Mouse (Mus musculus) hindbrain, postnatal 0 days (tissue): ENCODE data around the gene Rnf44. TPM values are rescaled to one million over a fixed set of nuclear protein-coding genes. Genes with fewer than 3 reads are reported as not detected.

Experiments used
- ATAC-seq: fragments of 200-750 bp; cut with Nextera tagmentation; 2 replicates; pipeline ENCODE4 v1.8.0; 2017; ENCODE audit warnings: mild to moderate bottlenecking, moderate TSS enrichment, moderate library complexity
- DNase-seq: peaks from one replicate; pipeline ENCODE4 v3.0.0-alpha.2; 2015; ENCODE audit warnings: low spot score
- H3K27ac ChIP-seq: fragments of 300-500 bp; sonication (generic); 2 replicates; pipeline ENCODE4 v1.5.1; 2014; ENCODE audit warnings: mild to moderate bottlenecking
- H3K27me3 ChIP-seq: fragments of 300-500 bp; sonication (generic); 2 replicates; pipeline ENCODE4 v1.6.1; 2014; ENCODE audit warnings: low read length, mixed read lengths; ENCODE audit not compliant: insufficient read depth
- H3K36me3 ChIP-seq: fragments of 300-500 bp; sonication (generic); 2 replicates; pipeline ENCODE4 v1.6.1; 2014; ENCODE audit warnings: low read length, mixed read lengths; ENCODE audit not compliant: insufficient read depth
- H3K4me1 ChIP-seq: fragments of 300-500 bp; sonication (generic); 2 replicates; pipeline ENCODE4 v1.6.1; 2014; ENCODE audit warnings: antibody characterized with exemption, low read length, mixed read lengths; ENCODE audit not compliant: insufficient read depth
- H3K4me2 ChIP-seq: fragments of 300-500 bp; sonication (generic); 2 replicates; pipeline ENCODE4 v1.6.1; 2014; ENCODE audit warnings: low read depth, mild to moderate bottlenecking, low read length, moderate library complexity, mixed read lengths
- H3K4me3 ChIP-seq: fragments of 300-500 bp; sonication (generic); 2 replicates; pipeline ENCODE4 v1.5.1; 2014; ENCODE audit warnings: low read length
- H3K9ac ChIP-seq: fragments of 300-500 bp; sonication (generic); replicated peaks from 2 replicates; pipeline ENCODE4 v1.6.1; 2014; ENCODE audit warnings: mild to moderate bottlenecking, low read length, moderate library complexity, mixed read lengths
- H3K9me3 ChIP-seq: fragments of 300-500 bp; sonication (generic); 2 replicates; pipeline ENCODE4 v1.6.1; 2016; ENCODE audit warnings: low read length, mixed read lengths
- CTCF ChIP-seq: IDR thresholded peaks from 2 replicates; pipeline ENCODE4 v1.5.1; 2016; ENCODE audit warnings: antibody characterized with exemption, control low read depth, low read depth
- WGBS: fragments of 180-500 bp; shearing (Covaris S2); extraction: QIAGEN DNeasy Blood & Tissue Kit; methylation state at CpG from one replicate; pipeline ENCODE4 v1.1.7; 2014; 5-methylcytosine and 5-hydroxymethylcytosine counted together
- polyA plus RNA-seq: library from polyadenylated mRNA; unstranded; fragments of >200 nt; fragmentation: Nextera tagmentation; extraction: Ambion mirVana; gene quantifications from 2 replicates; pipeline ENCODE4 v1.2.1, GENCODE M21; 2015
- total RNA-seq: library from RNA; depleted of rRNA; stranded (reverse); fragments of >200 nt; gene quantifications from 2 replicates; pipeline ENCODE4 v1.2.3, GENCODE M21; 2014; rRNA removed

Gene Rnf44
- 73.1 and 74.8 TPM in 2 replicates for total RNA-seq
- polyA plus RNA-seq: 48.8 and 60.1 TPM in 2 replicates

DNA sequence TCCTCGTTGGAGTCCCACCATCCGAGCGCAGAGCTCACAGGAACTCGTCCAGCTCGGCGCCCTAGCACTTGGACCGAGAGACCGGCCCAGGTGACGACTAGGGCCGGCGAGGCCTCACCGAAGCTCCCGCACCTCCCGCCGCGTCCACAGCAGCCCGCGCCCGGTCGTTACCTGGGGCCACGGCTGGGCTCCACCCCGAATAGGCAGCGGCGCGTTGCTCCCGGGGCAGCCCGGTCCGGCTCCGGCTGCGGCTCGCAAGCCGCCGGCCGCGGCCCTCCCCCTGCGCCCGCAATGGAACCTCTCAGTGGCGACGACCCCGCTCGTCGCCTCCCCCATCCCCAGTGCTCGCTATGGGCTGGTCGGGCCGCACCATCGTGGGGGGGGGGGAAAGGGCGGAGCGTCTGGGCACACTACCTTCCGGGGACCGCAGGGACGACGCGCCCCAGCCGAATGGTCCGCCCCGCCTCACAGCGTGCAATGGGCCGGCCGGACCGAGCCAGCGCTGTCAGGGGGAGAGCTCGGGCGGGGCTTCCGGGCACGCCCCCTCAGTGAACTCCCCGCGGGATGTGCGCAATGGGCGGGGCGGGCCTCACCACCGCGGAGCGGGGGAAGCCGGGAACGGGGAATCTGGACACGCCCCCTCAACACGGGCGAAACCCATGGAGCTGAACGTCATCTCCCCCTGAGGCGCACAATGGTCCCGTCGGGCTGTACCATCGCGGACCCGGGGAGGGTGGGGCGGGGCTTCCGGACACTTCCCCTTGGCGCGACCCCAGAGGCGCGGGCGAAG lies at the start of gene Rnf44:
Rnf44 (minus strand) TSS at position 350 of the 790 bp plus-strand sequence.
- H3K4me3 ChIP-seq: peak within 1 kb of the TSS; percentile 71
- no peak for TF ChIP-seq CTCF
- WGBS: under 1% methylated on average over 86 of the region's 92 CpGs
- peaks cover 21% of the 10 kb centered on the region for H3K4me1 ChIP-seq
- peak within 1 kb of the TSS; percentile 95 for H3K27ac ChIP-seq
- no peaks in the 10 kb centered on the region for H3K27me3 ChIP-seq
- peak within 1 kb of the TSS; percentile 96 for H3K4me2 ChIP-seq
- DNase-seq (peak; percentile 99), ATAC-seq (peak; percentile 98)
- no peaks in the 10 kb centered on the region for H3K9me3 ChIP-seq
- H3K36me3 ChIP-seq: 0 out of 2 replicates have a peak, but pooled peaks cover 3% of the 10 kb centered on the region
- peak within 1 kb of the TSS; percentile 84 for H3K9ac ChIP-seq

DNA sequence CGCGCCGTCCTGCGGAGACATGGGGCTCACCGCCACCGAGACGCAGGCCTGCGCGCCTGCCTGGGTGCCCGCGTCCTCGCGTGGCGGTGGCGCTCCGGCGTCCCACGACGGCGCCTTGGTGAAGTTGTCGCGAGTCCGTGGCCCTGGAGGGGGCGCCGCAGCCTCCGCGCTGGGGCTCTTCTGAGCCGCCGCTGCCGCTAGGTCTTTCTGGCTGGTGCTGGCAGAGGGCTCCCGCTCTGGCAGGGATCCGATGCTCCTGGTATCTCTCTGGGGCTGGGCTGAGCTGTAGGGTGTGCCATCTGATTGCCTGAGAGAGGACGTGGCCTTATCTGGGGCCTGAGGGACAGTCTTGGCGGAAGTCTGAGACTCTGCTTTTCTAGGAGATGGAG lies 44.5 kb upstream of the Rnf44 start:
- Histone ChIP-seq H3K36me3 (peaks cover 23% of the 10 kb centered on the region), H3K9me3 (no peaks in the 10 kb centered on the region), H3K4me1 (peaks cover 3% of the 10 kb centered on the region; the same call in 1 of the 2 replicates), H3K27ac (no peak overlapping the region), H3K4me2 (peak overlapping the region; percentile 44), H3K9ac (0 out of 2 replicates have a peak overlapping the region, but pooled peaks have one; percentile 17), H3K27me3 (no peaks in the 10 kb centered on the region), H3K4me3 (peak overlapping the region; percentile 13; the same call in 1 of the 2 replicates)
- no peak for TF ChIP-seq CTCF
- 0 out of 2 replicates have a peak, but pooled peaks have one; percentile 6 for ATAC-seq
- 5% methylated on average over 32 of the region's 34 CpGs for WGBS
- peak; percentile 53 for DNase-seq

DNA sequence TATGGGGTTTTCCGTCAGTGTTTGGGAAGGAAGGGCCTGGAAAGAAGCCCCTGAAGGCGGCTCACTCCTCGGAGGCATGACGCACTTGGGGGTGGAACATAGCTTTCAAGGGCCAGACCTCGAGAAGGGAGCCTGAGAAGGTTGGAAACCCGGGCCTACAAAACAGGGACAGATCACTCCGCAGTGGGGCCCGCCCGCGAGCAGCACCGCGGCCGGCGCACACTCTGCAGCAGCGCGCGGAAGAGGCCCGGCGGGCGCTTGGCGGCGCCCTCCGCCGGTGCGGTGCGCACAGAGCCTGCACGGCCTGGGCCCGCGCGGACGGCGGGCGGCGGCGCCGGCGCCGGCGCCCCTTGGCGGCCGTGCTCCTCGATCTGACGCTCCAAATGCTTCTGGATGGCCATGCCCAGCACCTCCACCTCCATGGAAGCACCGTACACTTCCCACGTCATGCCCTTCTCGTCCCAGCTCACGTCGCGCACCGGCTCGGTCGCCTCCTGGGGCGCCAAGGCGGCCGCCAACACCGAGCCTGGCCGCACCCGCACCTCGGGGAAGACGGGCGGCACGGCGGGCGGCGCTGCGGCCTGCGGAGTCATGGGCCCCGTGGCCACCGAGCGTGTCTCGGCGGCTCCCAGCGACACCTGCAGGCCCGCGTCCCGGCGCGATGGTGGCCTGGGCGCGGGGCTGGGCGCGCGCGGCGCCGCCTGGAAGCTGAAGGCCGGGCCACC lies 43.9 kb upstream of the Rnf44 start:
- H3K4me2 ChIP-seq: peak overlapping the region; percentile 44
- H3K27me3 ChIP-seq: no peaks in the 10 kb centered on the region
- no peaks in the 10 kb centered on the region for H3K9me3 ChIP-seq
- DNase-seq (peak; percentile 69), ATAC-seq (peak; percentile 64)
- H3K4me3 ChIP-seq: peak overlapping the region; percentile 13; the same call in 1 of the 2 replicates
- H3K4me1 ChIP-seq: peaks cover 3% of the 10 kb centered on the region; the same call in 1 of the 2 replicates
- H3K27ac ChIP-seq: no peak overlapping the region
- peaks cover 23% of the 10 kb centered on the region for H3K36me3 ChIP-seq
- H3K9ac ChIP-seq: 0 out of 2 replicates have a peak overlapping the region, but pooled peaks have one; percentile 17
- WGBS: 4% methylated on average over 66 of the region's 87 CpGs
- no peak for TF ChIP-seq CTCF

DNA sequence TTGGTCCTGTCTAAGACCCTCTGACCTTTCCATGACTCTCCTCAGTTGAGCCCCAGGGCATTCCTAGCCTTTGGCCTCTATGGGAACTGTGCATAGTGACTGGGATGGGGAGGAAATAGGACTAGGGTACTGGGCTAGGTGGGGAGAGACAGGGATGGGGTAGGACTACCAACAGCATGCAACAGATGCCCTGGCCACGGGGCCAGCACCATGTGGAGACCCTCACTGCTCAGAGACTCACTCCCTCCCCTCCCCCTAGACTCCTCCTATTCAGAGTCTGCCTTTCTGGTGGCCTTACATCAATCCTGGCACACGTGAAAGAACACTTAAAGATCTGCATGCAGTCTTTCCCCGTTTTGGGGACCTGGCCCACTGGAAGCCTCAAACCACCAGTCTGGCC lies 43.2 kb upstream of the Rnf44 start:
- no peaks in the 10 kb centered on the region for H3K9me3 ChIP-seq
- H3K9ac ChIP-seq: no peak overlapping the region
- ATAC-seq: no peak
- peak overlapping the region; percentile 44; the same call in 1 of the 2 replicates for H3K4me2 ChIP-seq
- TF ChIP-seq CTCF: no peak
- 22% methylated on average over 3 of the region's 3 CpGs for WGBS
- no peak overlapping the region for H3K27ac ChIP-seq
- peaks cover 3% of the 10 kb centered on the region; the same call in 1 of the 2 replicates for H3K4me1 ChIP-seq
- DNase-seq: no peak
- H3K4me3 ChIP-seq: no peak overlapping the region
- peaks cover 23% of the 10 kb centered on the region for H3K36me3 ChIP-seq
- H3K27me3 ChIP-seq: no peaks in the 10 kb centered on the region

GRCm38 (mm10) chr13:54726131-54726530 lies 32.4 kb upstream of the Rnf44 start:
- TF ChIP-seq CTCF: no peak
- WGBS: 40% methylated on average over 11 of the region's 11 CpGs
- Histone ChIP-seq H3K4me1 (no peaks in the 10 kb centered on the region), H3K36me3 (no peaks in the 10 kb centered on the region), H3K9me3 (no peaks in the 10 kb centered on the region), H3K27ac (no peak overlapping the region), H3K9ac (no peak overlapping the region), H3K4me2 (no peak overlapping the region), H3K4me3 (no peak overlapping the region), H3K27me3 (no peaks in the 10 kb centered on the region)
- peak; percentile 38 for DNase-seq
- ATAC-seq: no peak

- peak; percentile 24; the same call in 1 of the 2 replicates for TF ChIP-seq CTCF
- no peak overlapping the region for H3K9ac ChIP-seq
- H3K27ac ChIP-seq: no peak overlapping the region
- no peaks in the 10 kb centered on the region for H3K4me1 ChIP-seq
- no peak overlapping the region for H3K4me2 ChIP-seq
- 93% methylated on average over 3 of the region's 3 CpGs for WGBS
- H3K36me3 ChIP-seq: no peaks in the 10 kb centered on the region
- H3K27me3 ChIP-seq: no peaks in the 10 kb centered on the region
- DNase-seq: no peak
- no peak for ATAC-seq
- no peaks in the 10 kb centered on the region for H3K9me3 ChIP-seq
- no peak overlapping the region for H3K4me3 ChIP-seq
These were observed 29.4 kb upstream of the Rnf44 start for GRCm38 (mm10) chr13:54723143-54723542.
